10 mouse cellular contexts compared by ENCODE assay signal in genomic region chr8:56616260-56616659, GRCm38 (mm10).
DNase-seq lines count a peak whose midpoint lies in the region; ATAC-seq and TF ChIP-seq lines count a peak whose summit lies in the region.
"Had no signal": no experiment of that assay in that cellular context is flagged by ENCODE, and none has a peak within 500 bp of the region (broad histone marks: within the 10 kb centered on the region; RNA-seq: fewer than 3 reads in every experiment).

No protein-coding gene starts in this region.

- no peaks in the 10 kb centered on the region for H3K4me1 ChIP-seq in embryonic fibroblast, embryonic 13.5 days (ENCODE audit: control insufficient read depth, insufficient read depth, low read length)

- TF ChIP-seq CTCF in embryonic fibroblast, embryonic 13.5 days (IDR thresholded peaks at IDR 0.05; ENCODE audit: borderline replicate concordance, insufficient read depth, low read length) = peak; percentile 26; the same call in 1 of the 2 replicates

- H3K27ac ChIP-seq in embryonic fibroblast, embryonic 13.5 days (ENCODE audit: insufficient read depth, low read length) = no peak overlapping the region
- H3K27ac ChIP-seq: heart, embryonic 15.5 days had no signal

- DNase-seq in adrenal gland, adult 18-20 months (ENCODE audit: low spot score in 2 of 2) = peak; percentile 22 to 39
- DNase-seq in adrenal gland, adult 8-10 months = no peak
- peak; percentile 21 for DNase-seq in layer of hippocampus, adult 11-12 months (ENCODE audit: low spot score)
- DNase-seq in layer of hippocampus, postnatal 14 days (ENCODE audit: low spot score in 2 of 2) = no peak
- DNase-seq in NIH3T3 (ENCODE audit: low read depth) = peak; percentile 70
- DNase-seq in left cerebral cortex, adult 8-10 months (ENCODE audit: low spot score in 2 of 2) = no peak

- TF ChIP-seq POLR2A in embryonic fibroblast, embryonic 13.5 days (IDR thresholded peaks at IDR 0.05; ENCODE audit: low read depth, low read length) = no peak

- peak; percentile 66; the same call in 1 of the 2 replicates for ATAC-seq in megakaryocyte-erythroid progenitor cell, adult 5-6 weeks (replicated peaks; ENCODE audit: low FRiP score, low TSS enrichment, poor library complexity, severe bottlenecking)

- no peak overlapping the region for H3K4me3 ChIP-seq in embryonic fibroblast, embryonic 13.5 days (ENCODE audit: insufficient read depth, low read length)
- H3K4me3 ChIP-seq: heart, embryonic 15.5 days; myocyte had no signal

Comparison
In these comparisons a context has a peak if more than half of its experiments do, and no peak if none do; other contexts are left out.
1. DNase-seq: peak in adrenal gland, adult 18-20 months (2 of 2), layer of hippocampus, adult 11-12 months (single experiment) and NIH3T3 (single experiment); none in adrenal gland, adult 8-10 months (single experiment), layer of hippocampus, postnatal 14 days (0 of 2) and left cerebral cortex, adult 8-10 months (0 of 2).